Mouse (Mus musculus) spleen, adult 2 months (tissue): Measurements from ENCODE around the gene Crip3.

ENCODE experiments used
- CTCF ChIP-seq: fragments of 200-500 bp; IDR thresholded peaks from 2 replicates; pipeline ENCODE4 v1.5.1; 2011; ENCODE audit warnings: mild to moderate bottlenecking, inconsistent platforms; ENCODE audit not compliant: insufficient read depth, insufficient read length, insufficient replicate concordance; ENCODE audit errors: extremely low read depth
- POLR2A ChIP-seq: fragments of 200-500 bp; IDR thresholded peaks from 2 replicates; pipeline ENCODE4 v1.6.1; 2011; ENCODE audit warnings: low read depth, low read length, inconsistent platforms

- TF ChIP-seq POLR2A, result no peak
- peak; percentile 52; the same call in 1 of the 2 replicates for TF ChIP-seq CTCF
Observed at GRCm38 (mm10) chr17:46457791-46458190, 29.1 kb downstream of the Crip3 start.
